Mouse (Mus musculus): ENCODE results near the gene Slc30a1.

DNA sequence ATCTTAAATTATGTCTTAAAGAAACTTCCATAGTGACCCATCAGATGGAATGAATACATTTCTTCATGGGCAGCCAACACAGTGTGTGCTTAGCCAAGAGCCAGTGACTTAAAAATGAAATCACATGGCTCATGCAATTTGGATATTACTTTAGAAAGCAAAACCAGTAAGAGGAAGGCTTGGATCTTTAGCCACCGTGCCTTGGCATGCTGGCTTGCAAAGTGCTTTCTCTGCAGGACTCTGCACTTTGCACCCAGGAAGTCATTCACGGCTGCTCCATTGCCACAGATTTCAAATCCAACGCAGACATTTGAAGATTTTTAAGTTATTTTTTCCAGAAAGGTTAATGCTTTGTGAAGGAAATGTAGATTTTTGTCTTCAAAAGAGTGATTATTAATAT is 4.1 kb downstream of the Slc30a1 start:
- no peak for TF ChIP-seq CTCF (IDR thresholded peaks at IDR 0.05; ENCODE audit: low read depth)
- no peak for TF ChIP-seq EP300 (optimal IDR thresholded peaks at IDR 0.05)
